Mouse (Mus musculus) bone marrow, adult 2 months (tissue): Measurements from ENCODE around the gene Ddx27. TPM values are rescaled to one million over a fixed set of nuclear protein-coding genes. Genes with fewer than 3 reads are reported as not detected.

Source experiments
- H3K27ac ChIP-seq: fragments of 200-500 bp; 2 replicates; pipeline ENCODE4 v1.5.1; 2012; ENCODE audit warnings: low read depth, mild to moderate bottlenecking, control low read depth, inconsistent platforms, low read length; ENCODE audit not compliant: control insufficient read depth, poor library complexity, insufficient read depth
- H3K4me1 ChIP-seq: fragments of 200-500 bp; 2 replicates; pipeline ENCODE4 v1.6.1; 2011; ENCODE audit warnings: low read length; ENCODE audit not compliant: control insufficient read depth, insufficient read depth
- H3K4me3 ChIP-seq: fragments of 200-500 bp; replicated peaks from 2 replicates; pipeline ENCODE3; 2011; ENCODE audit warnings: mild to moderate bottlenecking, low read depth, low read length, control low read depth; ENCODE audit not compliant: control insufficient read depth
- CTCF ChIP-seq: fragments of 200-500 bp; IDR thresholded peaks from 2 replicates; pipeline ENCODE4 v1.5.1; 2011; ENCODE audit warnings: low read length, control low read depth; ENCODE audit not compliant: control insufficient read depth, insufficient read depth
- POLR2A ChIP-seq: fragments of 200-500 bp; IDR thresholded peaks from 2 replicates; pipeline ENCODE4 v1.6.1; 2011; ENCODE audit warnings: low read depth, mild to moderate bottlenecking, control low read depth, low read length, borderline replicate concordance; ENCODE audit not compliant: control insufficient read depth
- WGBS: fragments of 180-500 bp; shearing (Covaris S2); methylation state at CpG from one replicate; pipeline ENCODE4 v1.1.7; 2018; 5-methylcytosine and 5-hydroxymethylcytosine counted together
- polyA plus RNA-seq: library from polyadenylated mRNA; stranded (reverse); fragments of >200 nt; gene quantifications from 2 replicates; pipeline ENCODE4 v1.2.4, GENCODE M21; 2011; ENCODE audit warnings: low replicate concordance; ENCODE audit not compliant: missing spikeins, insufficient read depth, insufficient read length

Gene Ddx27
- polyA plus RNA-seq, 1 experiment, result 54.4 TPM

DNA sequence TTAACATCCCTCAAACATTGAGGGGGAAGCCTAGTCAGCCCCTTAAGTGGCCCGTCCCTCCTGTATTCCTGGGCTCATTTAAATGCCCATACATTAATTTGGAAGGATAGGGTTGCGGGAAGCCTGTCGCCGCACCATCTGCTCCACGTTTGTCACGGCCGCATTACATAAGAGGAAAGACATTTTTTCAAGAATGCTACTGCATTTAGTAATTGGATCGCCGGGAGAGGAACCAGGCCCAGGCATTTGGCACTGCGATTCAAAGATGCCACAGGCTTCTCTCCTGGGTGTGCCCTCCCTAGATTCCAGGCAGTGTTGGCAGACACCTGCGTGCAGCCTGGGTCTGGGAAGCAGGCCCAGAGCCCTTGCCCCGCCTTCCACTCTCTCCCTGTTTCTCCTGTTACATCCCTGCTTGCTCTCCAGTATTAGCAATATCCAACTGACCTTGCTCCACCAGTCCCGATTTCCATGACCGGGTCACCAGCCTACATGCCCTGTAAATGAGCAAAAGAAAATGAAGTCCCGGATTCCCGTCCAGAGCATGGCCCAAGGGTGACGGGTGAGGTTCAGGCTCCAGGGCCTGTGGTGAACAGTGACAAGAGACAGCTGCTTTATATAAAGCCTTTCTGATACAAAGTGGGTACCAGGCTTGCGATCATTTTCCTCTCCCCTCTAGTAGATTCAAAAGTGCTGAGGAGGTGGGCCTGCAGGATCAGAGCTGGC lies 64.7 kb downstream of the Ddx27 start:
- no peak overlapping the region for H3K27ac ChIP-seq
- TF ChIP-seq POLR2A (no peak), CTCF (no peak)
- 80% methylated on average over 18 of the region's 18 CpGs for WGBS
- H3K4me1 ChIP-seq, result peaks cover 7% of the 10 kb centered on the region
- no peak overlapping the region for H3K4me3 ChIP-seq

DNA sequence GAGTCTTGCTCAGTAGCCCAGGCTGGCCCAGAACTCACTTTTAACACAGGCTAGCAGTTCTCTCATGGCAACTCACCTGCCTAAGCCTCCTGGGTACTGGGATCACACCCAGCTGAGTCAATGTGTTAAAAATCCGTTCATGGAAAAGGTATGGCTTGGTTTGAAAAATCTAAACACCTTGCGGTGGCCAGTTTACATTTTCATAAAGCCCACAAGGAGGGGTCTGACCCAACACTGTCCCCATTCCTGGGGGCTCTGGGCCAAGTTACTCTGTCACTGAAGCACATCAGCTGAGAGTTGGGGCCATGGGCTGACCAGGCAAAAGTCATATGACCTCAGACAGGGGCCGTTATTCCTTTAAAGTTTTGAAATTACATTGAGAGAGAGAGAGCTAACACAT lies 65.4 kb downstream of the Ddx27 start:
- TF ChIP-seq POLR2A (no peak), CTCF (no peak)
- Histone ChIP-seq H3K4me3 (no peak overlapping the region), H3K27ac (no peak overlapping the region), H3K4me1 (peaks cover 7% of the 10 kb centered on the region)
- 76% methylated on average over 3 of the region's 3 CpGs for WGBS

DNA sequence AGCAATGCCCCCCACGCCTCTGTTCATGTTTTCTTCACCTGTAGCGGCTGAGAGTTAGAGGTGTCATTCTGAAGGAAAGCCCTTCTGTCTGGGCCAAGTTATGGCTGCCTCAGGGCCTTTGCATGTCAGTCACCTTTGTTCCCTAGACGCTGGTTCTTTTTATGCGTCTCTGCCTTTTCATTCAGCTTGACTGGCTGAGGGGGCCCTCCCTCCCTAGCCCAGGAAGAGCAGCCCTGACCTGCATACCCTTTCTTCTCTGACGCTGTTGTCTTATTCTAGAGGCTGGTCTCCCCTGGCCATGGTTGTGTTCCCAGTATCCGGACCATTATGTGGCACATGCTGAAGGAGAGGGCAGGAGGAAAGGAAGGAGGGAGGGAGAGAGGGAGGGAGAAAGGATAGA lies 66.1 kb downstream of the Ddx27 start:
- Histone ChIP-seq H3K4me3 (no peak overlapping the region), H3K27ac (peak overlapping the region; percentile 44), H3K4me1 (peaks cover 7% of the 10 kb centered on the region)
- no peak for TF ChIP-seq POLR2A
- TF ChIP-seq CTCF, result no peak
- 31% methylated on average over 6 of the region's 6 CpGs for WGBS

DNA sequence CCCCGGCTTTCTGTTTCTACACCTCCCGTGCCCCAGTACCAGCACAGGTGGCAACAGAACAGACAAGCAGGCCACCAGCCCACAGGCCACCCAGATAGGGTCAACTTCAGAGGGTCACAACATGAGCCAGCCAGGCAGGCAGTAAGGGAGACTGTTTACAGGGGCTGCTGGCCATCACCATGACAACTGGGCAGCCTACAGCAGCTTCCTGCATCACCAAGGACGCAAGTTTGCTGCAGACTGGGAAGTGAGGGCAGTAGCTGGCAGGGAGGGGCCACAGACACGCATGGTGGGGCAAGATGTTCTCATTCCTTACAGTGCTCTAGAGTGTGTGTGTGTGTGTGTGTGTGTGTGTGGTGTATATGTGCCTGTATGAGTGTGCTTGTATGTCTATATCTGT lies 66.6 kb downstream of the Ddx27 start:
- H3K4me3 ChIP-seq, result no peak overlapping the region
- H3K27ac ChIP-seq, result peak overlapping the region; percentile 2; the same call in 1 of the 2 replicates
- WGBS, result under 1% methylated on average over 4 of the region's 4 CpGs
- TF ChIP-seq POLR2A (no peak), CTCF (no peak)
- peaks cover 7% of the 10 kb centered on the region for H3K4me1 ChIP-seq

Other genes with a start within 250 kb of the Ddx27 start
- gene Trp53rkb, start 222.7 kb upstream of the Ddx27 start, polyA plus RNA-seq, result 2.6 and 6.6 TPM in 2 replicates
- gene Arfgef2, start 209.6 kb upstream of the Ddx27 start, polyA plus RNA-seq, result 5.4 and 18.3 TPM in 2 replicates
- 22.0 and 39.0 TPM in 2 replicates for gene Cse1l, start 109.2 kb upstream of the Ddx27 start, polyA plus RNA-seq
- gene Stau1, start 18.9 kb upstream of the Ddx27 start, polyA plus RNA-seq, result 20.6 and 36.0 TPM in 2 replicates
- 21.7 and 32.3 TPM in 2 replicates for gene Znfx1, start 47.8 kb downstream of the Ddx27 start, polyA plus RNA-seq
- 0.45 TPM in 1 of 2 replicates, not detected in the other for gene Kcnb1, start 175.0 kb downstream of the Ddx27 start, polyA plus RNA-seq
- 1.2 TPM in 2 replicates for gene Ptgis, start 225.4 kb downstream of the Ddx27 start, polyA plus RNA-seq